Mouse (Mus musculus) heart, embryonic 11.5 days (tissue): ENCODE results near the gene Tmem138. TPM values are rescaled to one million over a fixed set of nuclear protein-coding genes. Genes with fewer than 3 reads are reported as not detected.

ENCODE experiments used
- ATAC-seq: fragments of 200-750 bp; cut with Nextera tagmentation; replicated peaks from 2 replicates; pipeline ENCODE4 v1.8.0; 2017; ENCODE audit warnings: moderate library complexity; ENCODE audit not compliant: insufficient number of reproducible peaks, low FRiP score, low TSS enrichment
- H3K27ac ChIP-seq: fragments of 300-500 bp; sonication (generic); 2 replicates; pipeline ENCODE4 v1.5.1; 2014; ENCODE audit warnings: mild to moderate bottlenecking, low read depth, low read length
- H3K27me3 ChIP-seq: fragments of 300-500 bp; sonication (generic); 2 replicates; pipeline ENCODE4 v1.6.1; 2014; ENCODE audit warnings: mild to moderate bottlenecking, low read length, mixed read lengths; ENCODE audit not compliant: control insufficient read depth, insufficient read depth
- H3K36me3 ChIP-seq: fragments of 300-500 bp; sonication (generic); 2 replicates; pipeline ENCODE4 v1.6.1; 2014; ENCODE audit warnings: mild to moderate bottlenecking, low read length, moderate library complexity, mixed read lengths; ENCODE audit not compliant: control insufficient read depth, insufficient read depth
- H3K4me1 ChIP-seq: fragments of 300-500 bp; sonication (generic); 2 replicates; pipeline ENCODE4 v1.6.1; 2014; ENCODE audit warnings: low read length; ENCODE audit not compliant: control insufficient read depth, insufficient read depth
- H3K4me2 ChIP-seq: fragments of 300-500 bp; sonication (generic); 2 replicates; pipeline ENCODE4 v1.6.1; 2014; ENCODE audit warnings: mild to moderate bottlenecking, moderate library complexity
- H3K4me3 ChIP-seq: fragments of 300-500 bp; sonication (generic); 2 replicates; pipeline ENCODE4 v1.5.1; 2014; ENCODE audit warnings: low read depth, low read length
- H3K9ac ChIP-seq: fragments of 300-500 bp; sonication (generic); 2 replicates; pipeline ENCODE4 v1.6.1; 2014; ENCODE audit warnings: mild to moderate bottlenecking, low read depth, low read length, moderate library complexity
- H3K9me3 ChIP-seq: fragments of 300-500 bp; sonication (generic); replicated peaks from 2 replicates; pipeline ENCODE4 v1.6.1; 2016; ENCODE audit warnings: low read length; ENCODE audit not compliant: control insufficient read depth
- WGBS: fragments of 180-500 bp; shearing (Covaris S2); extraction: QIAGEN DNeasy Blood & Tissue Kit; methylation state at CpG from one replicate; pipeline ENCODE4 v1.1.7; 2014; ENCODE audit not compliant: insufficient replicate concordance; 5-methylcytosine and 5-hydroxymethylcytosine counted together
- polyA plus RNA-seq: library from polyadenylated mRNA; unstranded; fragments of >200 nt; fragmentation: Nextera tagmentation; extraction: Ambion mirVana; gene quantifications from 2 replicates; pipeline ENCODE4 v1.2.1, GENCODE M21; 2014

Gene Tmem138
- polyA plus RNA-seq, 1 experiment from 2014 or later = 32.0 TPM

DNA sequence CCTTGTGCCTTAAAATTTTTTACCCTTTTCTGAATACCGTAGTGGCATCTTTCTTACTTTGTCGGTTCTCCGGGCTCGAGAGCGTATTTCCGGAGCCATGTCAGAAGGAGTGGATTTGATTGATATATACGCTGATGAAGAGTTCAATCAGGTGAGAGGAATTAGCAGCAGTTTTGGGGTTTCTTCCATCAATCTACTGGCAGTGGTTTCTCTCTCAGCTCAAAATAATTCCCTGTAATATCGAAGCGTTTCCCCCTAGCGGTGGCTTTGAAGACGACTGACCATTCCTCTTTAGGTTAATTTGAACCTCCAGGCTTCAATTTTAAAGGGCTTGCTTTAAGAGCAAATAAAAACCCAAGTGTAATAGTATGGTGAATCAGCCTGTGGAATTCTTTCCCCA, 51.3 kb downstream of the Tmem138 start, which contains the start of gene Sdhaf2:
Gene Sdhaf2 (minus strand): TSS at position 233 of the 400 bp plus-strand sequence.
- Histone ChIP-seq H3K27ac (peak within 1 kb of the TSS; percentile 99), H3K27me3 (no peaks in the 10 kb centered on the region), H3K4me2 (peak within 1 kb of the TSS; percentile 78), H3K4me1 (peaks cover 18% of the 10 kb centered on the region), H3K4me3 (peak within 1 kb of the TSS; percentile 87), H3K9me3 (no peaks in the 10 kb centered on the region), H3K9ac (peak within 1 kb of the TSS; percentile 98), H3K36me3 (no peaks in the 10 kb centered on the region)
- no peak for ATAC-seq
- WGBS = under 1% methylated on average over 11 of the region's 11 CpGs

DNA sequence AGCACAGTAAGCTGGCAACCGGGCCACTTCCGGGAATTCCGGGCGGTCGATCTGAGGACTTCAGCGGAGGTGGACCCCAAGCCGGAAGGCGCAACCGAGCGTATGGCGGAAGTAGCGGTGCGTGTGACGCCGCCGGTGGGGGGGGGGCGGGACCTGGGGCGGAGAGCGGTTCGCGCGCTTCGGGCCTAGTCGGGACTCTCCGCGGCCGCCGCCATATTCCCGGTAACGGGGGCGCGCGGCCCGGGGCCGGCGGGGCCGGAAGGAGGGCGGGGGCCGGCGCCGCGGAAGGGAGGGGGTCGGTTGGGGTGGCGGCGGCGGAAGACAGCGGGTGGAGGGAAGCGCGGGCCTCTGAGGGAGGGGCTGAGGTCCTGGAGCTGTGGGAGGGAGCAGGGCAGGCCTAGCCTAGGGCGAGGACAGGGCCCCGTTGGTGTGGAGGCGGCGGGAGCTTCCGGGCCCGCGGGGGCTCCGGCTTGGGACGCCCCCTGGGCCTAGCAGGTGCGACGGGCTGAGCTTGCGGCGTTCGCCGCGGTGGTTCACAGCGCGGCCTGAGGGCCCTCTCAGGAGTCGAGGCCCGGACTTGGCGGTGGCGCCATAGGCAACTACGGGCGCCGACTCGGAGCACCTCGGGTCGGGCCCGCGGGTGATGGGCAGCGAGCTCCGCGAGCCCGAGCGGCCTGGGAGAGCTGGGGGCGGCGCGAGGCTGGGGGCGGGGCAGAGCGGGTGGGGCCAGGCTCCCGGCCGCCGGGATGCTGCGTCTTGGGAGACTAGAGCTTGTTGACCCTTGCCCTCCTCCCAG, 51.9 kb downstream of the Tmem138 start, which contains the start of gene Cpsf7:
Gene Cpsf7 (plus strand): TSS at position 161 of the 796 bp plus-strand sequence.
- H3K27ac ChIP-seq = peak within 1 kb of the TSS; percentile 99
- WGBS = under 1% methylated on average over 67 of the region's 93 CpGs
- peak; percentile 95 for ATAC-seq

DNA sequence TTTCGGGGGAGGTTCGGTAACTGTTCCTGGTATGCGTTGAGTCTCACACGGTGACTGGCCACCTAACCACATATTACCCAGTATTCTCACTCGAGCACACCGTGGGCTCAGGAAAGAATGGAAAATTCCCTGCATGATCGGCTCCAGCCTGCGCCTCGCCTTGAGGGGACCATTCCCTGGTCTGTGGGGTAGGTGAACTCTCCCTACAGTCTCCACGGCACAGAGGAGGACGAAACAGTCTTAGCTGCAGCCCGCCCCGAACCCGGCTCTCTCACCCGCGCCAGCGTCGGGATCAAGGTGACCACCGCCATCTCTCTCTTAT, 52.4 kb downstream of the Tmem138 start:
- no peak; the same call in 1 of the 2 replicates for ATAC-seq
- Histone ChIP-seq H3K9ac (peak overlapping the region; percentile 98), H3K4me3 (peak overlapping the region; percentile 87), H3K27me3 (no peaks in the 10 kb centered on the region), H3K4me2 (peak overlapping the region; percentile 78), H3K27ac (peak overlapping the region; percentile 99), H3K9me3 (no peaks in the 10 kb centered on the region), H3K36me3 (no peaks in the 10 kb centered on the region), H3K4me1 (peaks cover 18% of the 10 kb centered on the region)
- under 1% methylated on average over 19 of the region's 19 CpGs for WGBS

More for the DNA sequence above, 51.9 kb downstream of the Tmem138 start, which contains the start of gene Cpsf7:
- Histone ChIP-seq H3K4me2 (peak within 1 kb of the TSS; percentile 78), H3K36me3 (no peaks in the 10 kb centered on the region), H3K27me3 (no peaks in the 10 kb centered on the region), H3K4me3 (peak within 1 kb of the TSS; percentile 87), H3K4me1 (peaks cover 18% of the 10 kb centered on the region), H3K9me3 (no peaks in the 10 kb centered on the region), H3K9ac (peak within 1 kb of the TSS; percentile 98)

DNA sequence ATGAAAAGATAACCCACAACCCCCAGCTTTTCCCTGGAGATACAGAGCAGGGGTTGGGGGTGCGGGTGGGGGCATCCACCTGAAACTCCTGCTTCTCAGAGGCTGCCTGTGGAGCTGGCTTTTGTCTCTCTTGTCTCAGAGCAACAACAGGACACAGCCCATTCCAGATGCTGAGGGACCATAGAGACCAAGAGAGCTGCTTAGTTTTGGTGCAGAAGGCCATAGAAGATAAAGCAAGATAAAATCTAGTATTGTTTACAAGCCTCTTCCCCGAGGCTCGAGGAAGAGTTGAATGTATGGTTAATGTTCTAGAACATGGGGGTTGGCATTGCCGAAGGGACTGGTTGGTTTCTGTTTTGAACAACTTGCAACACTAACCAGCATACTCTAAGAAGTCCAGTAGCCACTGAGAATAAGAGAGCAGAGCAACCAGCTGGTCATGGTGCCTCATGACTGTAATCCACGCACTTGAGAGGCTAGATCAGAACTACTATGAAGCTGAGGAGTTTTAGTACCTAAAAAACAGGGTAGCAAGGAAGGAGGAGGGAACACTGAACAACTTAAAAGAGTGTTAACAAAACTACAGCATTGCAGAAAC, 53.6 kb downstream of the Tmem138 start:
- 70% methylated on average over 5 of the region's 5 CpGs for WGBS
- Histone ChIP-seq H3K4me1 (peaks cover 18% of the 10 kb centered on the region), H3K4me3 (peak overlapping the region; percentile 87; the same call in 1 of the 2 replicates), H3K36me3 (no peaks in the 10 kb centered on the region), H3K27ac (no peak overlapping the region), H3K9me3 (no peaks in the 10 kb centered on the region), H3K9ac (0 out of 2 replicates have a peak overlapping the region, but pooled peaks have one; percentile 22), H3K4me2 (peak overlapping the region; percentile 78), H3K27me3 (no peaks in the 10 kb centered on the region)
- ATAC-seq = no peak

DNA sequence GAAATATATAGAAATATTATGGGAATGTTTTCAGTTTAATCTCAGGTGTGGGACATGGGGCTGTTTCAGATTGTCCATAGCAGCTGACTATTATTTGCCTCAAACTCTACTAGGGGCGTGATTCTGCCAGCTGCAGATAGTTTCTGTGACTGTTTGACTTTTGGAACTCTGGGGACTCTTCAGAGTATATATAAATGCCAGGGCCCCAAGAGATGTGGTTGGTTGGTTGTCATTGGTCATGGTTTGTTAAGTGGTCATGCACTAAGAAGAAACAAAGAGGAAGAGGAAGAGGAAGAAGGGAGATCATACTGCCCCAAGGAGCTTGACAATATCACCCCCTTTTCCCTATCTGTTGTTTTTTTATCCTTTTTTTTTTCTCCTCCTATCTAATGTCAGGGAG, 55.2 kb downstream of the Tmem138 start:
- no peak for ATAC-seq
- no peak overlapping the region for H3K9ac ChIP-seq
- H3K4me1 ChIP-seq = peaks cover 15% of the 10 kb centered on the region
- no peak overlapping the region for H3K4me2 ChIP-seq
- H3K27me3 ChIP-seq = no peaks in the 10 kb centered on the region
- no peak overlapping the region for H3K27ac ChIP-seq
- 72% methylated on average over 1 of the region's 1 CpGs for WGBS
- H3K4me3 ChIP-seq = no peak overlapping the region
- H3K9me3 ChIP-seq = no peaks in the 10 kb centered on the region
- peaks cover under 1% of the 10 kb centered on the region; the same call in 1 of the 2 replicates for H3K36me3 ChIP-seq

Other genes with a start within 250 kb of the Tmem138 start
- 1.2 and 2.0 TPM in 2 replicates for gene Syt7, start 188.3 kb downstream of the Tmem138 start, polyA plus RNA-seq
- 0.19 TPM in 1 of 2 replicates, not detected in the other for gene Lrrc10b, start 119.9 kb downstream of the Tmem138 start, polyA plus RNA-seq
- not detected in 2 replicates for gene Ppp1r32, start 94.4 kb downstream of the Tmem138 start, polyA plus RNA-seq
- gene Cpsf7, start 52.1 kb downstream of the Tmem138 start, polyA plus RNA-seq = 39.3 and 41.2 TPM in 2 replicates
- 51.7 and 62.6 TPM in 2 replicates for gene Sdhaf2, start 51.2 kb downstream of the Tmem138 start, polyA plus RNA-seq
- 22.9 and 24.4 TPM in 2 replicates for gene Tmem216, start 21.1 kb downstream of the Tmem138 start, polyA plus RNA-seq
- gene Cyb561a3, start 190 bp downstream of the Tmem138 start, polyA plus RNA-seq = 12.8 and 14.3 TPM in 2 replicates
- 265 and 328 TPM in 2 replicates for gene Ddb1, start 28.0 kb upstream of the Tmem138 start, polyA plus RNA-seq
- 13.6 and 14.3 TPM in 2 replicates for gene Tkfc, start 28.3 kb upstream of the Tmem138 start, polyA plus RNA-seq
- 0.46 and 0.55 TPM in 2 replicates for gene Vwce, start 56.9 kb upstream of the Tmem138 start, polyA plus RNA-seq
- not detected in 2 replicates for gene Pga5, start 100.7 kb upstream of the Tmem138 start, polyA plus RNA-seq
- 21.9 and 22.5 TPM in 2 replicates for gene Vps37c, start 111.4 kb upstream of the Tmem138 start, polyA plus RNA-seq
- 0.39 and 0.72 TPM in 2 replicates for gene Cd5, start 161.6 kb upstream of the Tmem138 start, polyA plus RNA-seq